Mouse (Mus musculus) forebrain, embryonic 12.5 days (tissue): ENCODE data around the gene Hmga1. TPM values are rescaled to one million over a fixed set of nuclear protein-coding genes. Genes with fewer than 3 reads are reported as not detected.

ENCODE experiments used
- ATAC-seq: fragments of 200-750 bp; cut with Nextera tagmentation; 2 replicates; pipeline ENCODE4 v1.8.0; 2017; ENCODE audit warnings: moderate TSS enrichment; ENCODE audit not compliant: low FRiP score
- H3K27ac ChIP-seq: fragments of 300-500 bp; sonication (generic); 2 replicates; pipeline ENCODE4 v1.5.1; 2016; ENCODE audit warnings: mild to moderate bottlenecking
- H3K27me3 ChIP-seq: fragments of 300-500 bp; sonication (generic); 2 replicates; pipeline ENCODE4 v1.6.1; 2016; ENCODE audit warnings: mild to moderate bottlenecking
- H3K36me3 ChIP-seq: fragments of 300-500 bp; sonication (generic); replicated peaks from 2 replicates; pipeline ENCODE4 v1.6.1; 2016; ENCODE audit warnings: mild to moderate bottlenecking
- H3K4me1 ChIP-seq: fragments of 300-500 bp; sonication (generic); 2 replicates; pipeline ENCODE4 v1.6.1; 2016
- H3K4me2 ChIP-seq: fragments of 300-500 bp; sonication (generic); 2 replicates; pipeline ENCODE4 v1.6.1; 2016; ENCODE audit warnings: mild to moderate bottlenecking, moderate library complexity
- H3K4me3 ChIP-seq: fragments of 300-500 bp; sonication (generic); replicated peaks from 2 replicates; pipeline ENCODE4 v1.5.1; 2016; ENCODE audit warnings: mild to moderate bottlenecking
- H3K9ac ChIP-seq: fragments of 300-500 bp; sonication (generic); 2 replicates; pipeline ENCODE4 v1.6.1; 2016; ENCODE audit warnings: mild to moderate bottlenecking
- H3K9me3 ChIP-seq: fragments of 300-500 bp; sonication (generic); 2 replicates; pipeline ENCODE4 v1.6.1; 2016
- WGBS: fragments of 180-500 bp; shearing (Covaris S2); methylation state at CpG from one replicate; pipeline ENCODE4 v1.1.7; 2016; 5-methylcytosine and 5-hydroxymethylcytosine counted together
- polyA plus RNA-seq: library from polyadenylated mRNA; unstranded; fragments of >200 nt; fragmentation: Nextera tagmentation; extraction: Ambion mirVana; gene quantifications from 2 replicates; pipeline ENCODE4 v1.2.1, GENCODE M21; 2016

The Hmga1 gene
- polyA plus RNA-seq, 1 experiment from 2014 or later, result 214 TPM

DNA sequence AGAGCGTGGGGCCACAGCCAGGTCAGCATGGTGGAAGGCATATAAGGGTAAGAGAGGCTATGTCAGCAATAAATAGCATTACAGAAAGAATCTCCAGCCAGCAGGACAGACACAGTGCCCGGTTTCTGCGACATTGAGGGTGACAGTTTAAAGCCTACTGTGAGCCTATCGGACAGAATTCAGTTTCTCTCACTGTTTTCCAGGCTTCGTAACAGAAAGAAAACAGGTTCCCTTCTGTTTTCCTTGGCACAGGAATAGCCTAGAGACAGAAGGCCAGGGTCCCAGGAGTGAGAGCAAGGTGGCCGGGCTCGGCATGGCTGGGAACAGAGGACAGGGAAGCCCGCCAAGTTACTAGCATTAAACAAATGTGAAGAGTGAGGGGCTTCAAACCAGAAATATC, 23.5 kb downstream of the Hmga1 start:
- Histone ChIP-seq H3K27ac (no peak overlapping the region), H3K4me1 (no peaks in the 10 kb centered on the region), H3K4me2 (no peak overlapping the region), H3K27me3 (no peaks in the 10 kb centered on the region), H3K9ac (no peak overlapping the region), H3K4me3 (no peak overlapping the region), H3K9me3 (no peaks in the 10 kb centered on the region), H3K36me3 (peaks cover 89% of the 10 kb centered on the region)
- ATAC-seq, result no peak
- WGBS, result 95% methylated on average over 8 of the region's 8 CpGs

- Histone ChIP-seq H3K27me3 (no peaks in the 10 kb centered on the region), H3K9me3 (no peaks in the 10 kb centered on the region), H3K4me1 (no peaks in the 10 kb centered on the region), H3K27ac (no peak overlapping the region), H3K4me3 (no peak overlapping the region), H3K9ac (no peak overlapping the region), H3K4me2 (no peak overlapping the region), H3K36me3 (peaks cover 84% of the 10 kb centered on the region)
- no peak for ATAC-seq
- 93% methylated on average over 20 of the region's 20 CpGs for WGBS
Observed at GRCm38 (mm10) chr17:27580392-27581068, 24.2 kb downstream of the Hmga1 start.

GRCm38 (mm10) chr17:27583185-27583894, 27.0 kb downstream of the Hmga1 start:
- no peak for ATAC-seq
- no peak overlapping the region for H3K9ac ChIP-seq
- no peak overlapping the region for H3K4me3 ChIP-seq
- H3K9me3 ChIP-seq, result no peaks in the 10 kb centered on the region
- WGBS, result 96% methylated on average over 13 of the region's 13 CpGs
- peaks cover 87% of the 10 kb centered on the region for H3K36me3 ChIP-seq
- H3K27me3 ChIP-seq, result no peaks in the 10 kb centered on the region
- no peak overlapping the region for H3K27ac ChIP-seq
- peaks cover 5% of the 10 kb centered on the region; the same call in 1 of the 2 replicates for H3K4me1 ChIP-seq
- H3K4me2 ChIP-seq, result no peak overlapping the region

DNA sequence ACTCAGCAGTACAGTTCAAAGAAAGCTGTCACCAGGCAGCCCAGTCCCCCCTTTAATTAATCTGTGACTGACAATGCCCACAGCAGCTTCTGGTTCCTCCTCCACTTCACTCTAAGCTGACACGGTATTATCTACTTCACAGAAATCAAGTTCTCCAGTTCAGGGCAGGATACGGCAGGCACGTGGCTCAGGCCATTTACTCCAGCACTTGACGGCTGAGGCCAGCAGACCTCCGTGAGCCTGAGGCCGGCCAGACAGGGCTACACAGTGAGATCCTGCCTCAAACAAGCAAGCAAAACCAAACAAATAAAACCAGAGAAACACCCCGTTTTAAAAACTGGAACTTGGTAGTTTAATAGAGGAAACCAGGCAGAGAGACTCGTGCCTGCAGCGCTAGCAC, 30.4 kb downstream of the Hmga1 start:
- no peak overlapping the region for H3K4me3 ChIP-seq
- no peak overlapping the region for H3K9ac ChIP-seq
- no peak for ATAC-seq
- H3K9me3 ChIP-seq, result no peaks in the 10 kb centered on the region
- no peaks in the 10 kb centered on the region for H3K27me3 ChIP-seq
- no peak overlapping the region for H3K4me2 ChIP-seq
- WGBS, result 74% methylated on average over 9 of the region's 9 CpGs
- no peak overlapping the region for H3K27ac ChIP-seq
- peaks cover 5% of the 10 kb centered on the region; the same call in 1 of the 2 replicates for H3K4me1 ChIP-seq
- peaks cover 83% of the 10 kb centered on the region for H3K36me3 ChIP-seq

- H3K9ac ChIP-seq, result no peak overlapping the region
- no peak overlapping the region for H3K4me2 ChIP-seq
- 83% methylated on average over 12 of the region's 12 CpGs for WGBS
- peaks cover 83% of the 10 kb centered on the region for H3K36me3 ChIP-seq
- H3K9me3 ChIP-seq, result no peaks in the 10 kb centered on the region
- H3K4me1 ChIP-seq, result peaks cover 5% of the 10 kb centered on the region; the same call in 1 of the 2 replicates
- no peaks in the 10 kb centered on the region for H3K27me3 ChIP-seq
- no peak overlapping the region for H3K27ac ChIP-seq
- no peak overlapping the region for H3K4me3 ChIP-seq
- ATAC-seq, result no peak
Observed at GRCm38 (mm10) chr17:27587252-27587651, 31.0 kb downstream of the Hmga1 start.

DNA sequence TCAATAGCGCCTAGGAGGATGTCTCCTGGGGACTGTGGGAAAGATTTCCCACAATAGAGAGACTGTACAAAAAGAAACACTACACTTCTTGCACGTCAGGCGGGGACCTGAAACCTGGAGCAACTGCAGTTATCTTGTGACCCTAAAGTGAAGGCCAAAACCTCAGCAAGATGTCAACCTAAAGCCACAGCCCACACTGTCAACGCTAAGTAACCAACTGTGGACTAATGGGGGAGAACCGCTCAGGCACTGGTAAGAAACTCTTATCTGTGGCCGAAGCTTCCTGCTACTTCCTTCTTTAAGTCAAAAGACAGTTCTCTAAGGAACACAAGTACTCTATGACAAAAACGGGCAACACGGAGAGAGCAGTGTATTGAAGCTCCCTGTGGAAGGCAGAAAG, 31.9 kb downstream of the Hmga1 start:
- no peak for ATAC-seq
- WGBS, result 80% methylated on average over 8 of the region's 8 CpGs
- Histone ChIP-seq H3K4me1 (peaks cover 5% of the 10 kb centered on the region; the same call in 1 of the 2 replicates), H3K9me3 (no peaks in the 10 kb centered on the region), H3K9ac (no peak overlapping the region), H3K4me3 (no peak overlapping the region), H3K4me2 (no peak overlapping the region), H3K27ac (no peak overlapping the region), H3K36me3 (peaks cover 80% of the 10 kb centered on the region), H3K27me3 (no peaks in the 10 kb centered on the region)

- no peak for ATAC-seq
- WGBS, result 89% methylated on average over 12 of the region's 12 CpGs
Observed at GRCm38 (mm10) chr17:27591826-27592564, 35.7 kb downstream of the Hmga1 start.

GRCm38 (mm10) chr17:27592565-27592910, 36.2 kb downstream of the Hmga1 start:
- no peaks in the 10 kb centered on the region for H3K9me3 ChIP-seq
- H3K4me3 ChIP-seq, result no peak overlapping the region
- H3K9ac ChIP-seq, result no peak overlapping the region
- H3K27me3 ChIP-seq, result no peaks in the 10 kb centered on the region
- 95% methylated on average over 7 of the region's 7 CpGs for WGBS
- H3K36me3 ChIP-seq, result peaks cover 84% of the 10 kb centered on the region
- no peak overlapping the region for H3K4me2 ChIP-seq
- no peak for ATAC-seq
- no peaks in the 10 kb centered on the region; the same call in 1 of the 2 replicates for H3K4me1 ChIP-seq
- no peak overlapping the region for H3K27ac ChIP-seq

More at GRCm38 (mm10) chr17:27591826-27592564, 35.7 kb downstream of the Hmga1 start:
- Histone ChIP-seq H3K36me3 (peaks cover 88% of the 10 kb centered on the region), H3K27me3 (no peaks in the 10 kb centered on the region), H3K9me3 (no peaks in the 10 kb centered on the region), H3K4me1 (no peaks in the 10 kb centered on the region; the same call in 1 of the 2 replicates), H3K9ac (no peak overlapping the region), H3K4me3 (no peak overlapping the region), H3K4me2 (no peak overlapping the region), H3K27ac (no peak overlapping the region)

DNA sequence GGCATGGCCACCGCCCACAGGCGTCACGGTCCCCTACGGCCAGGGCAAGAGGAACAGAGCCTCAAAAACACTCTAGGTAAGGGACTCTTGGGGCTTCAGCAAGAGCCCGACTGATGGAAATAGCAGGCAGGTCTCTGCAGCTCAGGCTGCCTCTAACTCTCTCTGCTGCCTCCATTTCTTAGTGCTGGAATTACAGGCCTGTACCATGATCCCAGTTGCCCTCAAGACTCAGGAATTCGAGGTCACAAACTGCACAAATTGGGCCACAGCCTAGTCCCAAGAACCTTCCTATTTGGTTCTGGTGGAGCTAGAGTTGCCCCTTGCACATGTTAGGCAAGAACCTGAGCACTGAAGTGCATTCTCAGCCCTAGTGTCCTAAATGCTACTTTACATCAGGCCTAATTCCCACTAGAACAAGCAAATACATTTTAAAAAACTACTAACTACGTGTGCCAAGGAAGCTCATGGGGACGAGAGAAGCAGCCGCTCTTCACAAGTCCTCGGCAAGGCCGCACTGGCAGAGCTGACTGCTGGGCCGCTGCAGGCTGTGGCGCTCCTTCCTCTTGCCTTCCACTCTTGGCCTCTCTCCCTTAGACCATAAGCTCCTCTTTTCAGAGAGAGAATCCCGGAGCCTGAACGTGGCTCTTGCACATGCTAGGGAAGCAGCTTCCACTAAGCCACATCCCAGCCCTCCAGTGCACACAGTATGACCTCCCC, 39.5 kb downstream of the Hmga1 start:
- WGBS, result 91% methylated on average over 15 of the region's 15 CpGs
- Histone ChIP-seq H3K9ac (no peak overlapping the region), H3K27ac (no peak overlapping the region), H3K4me2 (no peak overlapping the region), H3K4me1 (peaks cover 3% of the 10 kb centered on the region), H3K4me3 (no peak overlapping the region), H3K27me3 (no peaks in the 10 kb centered on the region), H3K36me3 (peaks cover 56% of the 10 kb centered on the region), H3K9me3 (no peaks in the 10 kb centered on the region)
- no peak for ATAC-seq

GRCm38 (mm10) chr17:27596376-27597190, 40.3 kb downstream of the Hmga1 start:
- H3K27me3 ChIP-seq, result no peaks in the 10 kb centered on the region
- H3K4me3 ChIP-seq, result no peak overlapping the region
- H3K4me2 ChIP-seq, result no peak overlapping the region
- ATAC-seq, result no peak
- no peak overlapping the region for H3K9ac ChIP-seq
- no peak overlapping the region for H3K27ac ChIP-seq
- peaks cover 48% of the 10 kb centered on the region for H3K36me3 ChIP-seq
- H3K4me1 ChIP-seq, result peaks cover 10% of the 10 kb centered on the region
- WGBS, result 87% methylated on average over 21 of the region's 21 CpGs
- H3K9me3 ChIP-seq, result no peaks in the 10 kb centered on the region

DNA sequence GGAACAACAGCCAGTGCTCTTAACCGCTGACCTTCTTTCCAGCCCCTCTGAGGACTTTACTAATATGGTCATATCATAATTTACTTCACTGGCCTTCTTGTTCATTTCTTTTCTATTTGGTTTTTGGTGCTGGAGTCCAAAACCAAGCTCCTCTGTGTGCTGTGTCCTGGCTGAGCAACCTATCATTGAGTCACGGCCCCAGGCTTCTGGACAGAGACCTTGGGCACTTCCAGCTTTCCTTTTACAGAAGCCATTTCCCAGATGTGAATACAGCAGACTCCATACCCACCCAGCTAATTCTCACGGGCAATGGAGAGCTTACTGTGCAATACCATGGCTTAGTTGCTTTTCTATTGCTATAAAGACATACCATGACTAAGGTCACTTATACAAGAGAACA, 44.0 kb downstream of the Hmga1 start:
- Histone ChIP-seq H3K9me3 (no peaks in the 10 kb centered on the region), H3K4me1 (peaks cover 36% of the 10 kb centered on the region), H3K36me3 (peaks cover 18% of the 10 kb centered on the region), H3K9ac (no peak overlapping the region), H3K4me3 (no peak overlapping the region), H3K27ac (no peak overlapping the region), H3K4me2 (no peak overlapping the region), H3K27me3 (no peaks in the 10 kb centered on the region)
- ATAC-seq, result no peak
- 88% methylated on average over 3 of the region's 3 CpGs for WGBS
